Mouse (Mus musculus) WW6 (cell line): ENCODE results near the gene Znrf1.

Source experiments
- DNase-seq: peaks from one replicate; pipeline ENCODE4 v3.0.0-alpha.2; 2013; ENCODE audit warnings: low read depth, low spot score

Gene Znrf1

GRCm38 (mm10) chr8:111533503-111533902, 2.4 kb upstream of the Znrf1 start:
- DNase-seq = no peak

DNA sequence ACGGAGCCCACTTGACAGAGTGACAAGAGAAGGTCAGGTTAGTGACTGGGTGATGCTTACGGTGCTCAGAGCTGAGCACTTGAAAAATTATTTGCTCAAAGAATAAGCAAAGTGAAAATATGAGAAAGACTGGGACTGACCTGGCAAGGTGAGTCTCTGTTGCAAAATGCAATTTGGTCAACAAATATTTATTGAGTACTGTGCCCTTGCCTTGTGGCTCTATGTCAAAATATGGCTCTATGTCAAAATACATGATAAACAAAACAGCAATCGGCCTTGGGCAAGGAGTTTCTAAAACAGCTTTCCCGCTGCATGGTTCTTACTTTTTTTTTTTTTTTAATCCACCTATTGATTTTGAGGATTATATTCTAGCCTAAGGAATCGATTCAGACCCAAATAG, 406 bp upstream of the Znrf1 start:
- DNase-seq = no peak

DNA sequence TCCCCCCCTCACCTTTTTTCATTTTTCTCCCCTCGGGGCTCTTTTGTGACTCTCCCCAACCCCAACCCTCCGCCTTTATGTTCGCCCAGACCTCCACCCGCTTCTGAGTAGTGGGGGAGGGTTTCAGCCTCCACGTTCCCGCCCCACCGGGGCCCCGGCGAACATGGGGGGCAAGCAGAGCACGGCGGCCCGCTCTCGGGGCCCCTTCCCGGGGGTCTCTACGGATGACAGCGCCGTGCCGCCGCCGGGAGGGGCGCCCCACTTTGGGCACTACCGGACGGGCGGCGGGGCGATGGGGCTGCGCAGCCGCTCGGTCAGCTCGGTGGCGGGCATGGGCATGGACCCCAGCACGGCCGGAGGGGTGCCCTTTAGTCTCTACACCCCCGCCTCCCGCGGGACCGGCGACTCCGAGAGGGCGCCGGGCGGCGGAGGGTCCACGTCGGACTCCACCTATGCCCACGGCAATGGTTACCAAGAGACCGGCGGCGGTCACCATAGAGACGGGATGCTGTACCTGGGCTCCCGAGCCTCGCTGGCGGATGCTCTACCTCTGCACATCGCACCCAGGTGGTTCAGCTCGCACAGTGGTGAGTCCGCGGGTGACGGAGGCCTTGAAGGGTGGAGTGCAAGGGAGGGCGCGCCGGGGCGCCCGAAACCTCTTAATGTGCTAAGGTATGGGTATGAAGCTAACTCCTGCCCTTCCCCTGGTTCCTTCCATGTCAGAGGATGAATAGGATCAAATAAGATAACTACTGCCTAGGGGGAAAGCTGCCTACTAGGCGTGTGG, 1.3 kb downstream of the Znrf1 start:
- DNase-seq = no peak

GRCm38 (mm10) chr8:111537765-111538158, 1.9 kb downstream of the Znrf1 start:
- DNase-seq = no peak

DNA sequence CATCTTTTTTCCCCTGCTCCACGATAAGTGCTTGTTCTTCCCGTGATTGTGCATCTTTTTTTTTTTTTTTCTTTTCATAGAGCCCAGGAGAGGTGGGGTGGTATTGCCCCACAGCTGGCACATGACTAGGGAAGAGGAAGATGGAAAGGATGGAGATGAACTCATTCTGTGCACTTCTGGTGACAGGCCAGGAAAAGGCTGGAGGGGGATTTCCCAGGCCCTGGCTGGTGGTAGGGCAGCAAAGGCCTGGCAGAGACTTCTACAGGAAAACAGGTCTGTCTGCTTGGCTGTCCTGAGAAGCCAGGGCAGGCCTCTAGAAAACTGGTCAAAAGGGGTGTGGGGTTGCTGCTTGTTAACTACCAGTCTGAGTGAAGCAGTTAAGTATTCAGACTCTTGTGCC, 2.3 kb downstream of the Znrf1 start:
- no peak for DNase-seq

DNA sequence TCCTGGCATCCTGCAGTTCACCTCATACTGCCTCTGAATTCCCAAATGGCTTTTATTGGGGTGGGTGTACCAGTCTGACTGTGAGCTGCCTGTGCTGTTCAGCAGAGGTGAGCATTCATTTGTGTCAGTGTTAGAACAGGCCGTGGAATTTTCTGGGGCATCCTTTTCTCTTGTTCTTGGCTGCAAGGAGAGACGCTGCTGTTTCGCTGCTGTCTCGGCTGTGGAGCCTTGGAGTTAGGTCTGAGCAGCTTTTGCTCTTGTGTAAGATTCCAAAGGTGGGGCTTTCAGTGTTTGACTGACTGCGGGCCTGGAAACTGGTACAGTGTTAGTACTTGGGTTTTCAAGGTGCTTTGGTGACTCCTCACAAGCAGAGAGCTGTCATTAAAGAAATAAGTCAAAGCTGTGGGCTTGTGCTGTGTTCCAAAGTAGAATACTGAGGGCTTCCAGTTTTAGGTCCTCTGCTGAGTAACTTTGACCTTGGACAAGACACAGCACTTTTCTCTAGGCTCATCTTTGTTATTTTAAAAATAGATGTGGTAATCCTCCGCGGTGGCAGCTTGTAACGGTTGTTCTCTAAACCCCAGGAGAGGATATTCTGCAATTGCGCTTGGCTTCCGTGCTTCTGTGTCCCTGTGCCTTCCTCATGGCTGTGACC, 3.7 kb downstream of the Znrf1 start:
- no peak for DNase-seq

GRCm38 (mm10) chr8:111543712-111544380, 7.9 kb downstream of the Znrf1 start:
- DNase-seq = no peak

DNA sequence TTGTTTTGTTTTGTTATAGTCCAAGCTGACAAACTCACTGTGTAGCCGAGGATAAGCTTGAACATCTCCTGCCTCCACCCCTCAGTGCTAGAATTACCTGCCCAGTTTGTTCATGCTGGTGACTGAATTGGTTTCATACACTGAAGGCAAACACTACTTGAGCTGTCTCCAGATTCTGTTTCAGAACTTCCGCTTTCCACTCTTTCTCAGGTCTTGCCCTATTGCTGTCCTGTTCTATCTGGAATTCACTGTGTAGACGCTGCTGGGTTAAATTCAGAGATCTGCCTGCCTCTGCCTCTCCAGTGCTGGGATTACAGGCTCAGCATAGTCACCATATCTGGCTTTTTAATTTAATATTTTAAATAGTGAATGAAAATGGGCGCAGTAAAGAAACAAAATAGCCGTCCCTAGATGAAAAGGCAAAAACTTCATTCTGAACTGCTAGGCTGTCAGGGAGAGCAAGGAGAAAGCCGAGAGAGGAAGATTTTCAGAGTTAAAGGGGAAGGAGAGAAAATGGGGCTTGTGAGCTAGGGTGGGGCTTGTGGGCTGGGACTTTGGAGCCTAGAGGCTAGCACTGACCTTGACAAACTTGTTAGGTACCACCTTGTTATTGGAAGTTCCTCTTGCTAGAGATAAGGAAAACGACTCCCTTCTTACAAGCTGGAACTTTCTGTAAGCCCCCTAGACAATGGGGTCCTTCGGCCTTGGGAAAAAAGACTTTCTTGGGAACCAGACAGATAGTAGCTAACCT, 9.7 kb downstream of the Znrf1 start:
- no peak for DNase-seq

DNA sequence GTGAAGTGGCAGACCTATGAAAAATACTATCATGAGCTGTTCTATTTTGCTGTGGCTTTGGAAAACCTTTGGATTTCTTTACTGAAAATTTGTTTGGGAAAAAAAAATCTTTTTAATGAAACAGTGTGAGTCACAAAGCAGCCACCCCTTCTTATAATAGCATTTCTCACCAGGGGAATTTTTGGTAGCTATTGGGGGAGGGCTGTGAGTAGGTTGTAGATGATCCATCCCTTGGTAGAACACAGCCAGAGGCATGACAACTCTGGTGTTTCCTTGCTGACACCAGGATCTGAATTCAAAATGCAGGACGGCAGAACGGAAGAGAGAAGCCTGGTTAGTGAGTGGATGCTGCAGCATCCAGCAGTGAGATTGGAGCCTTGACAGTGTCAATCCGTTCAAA, 11.2 kb downstream of the Znrf1 start:
- no peak for DNase-seq

DNA sequence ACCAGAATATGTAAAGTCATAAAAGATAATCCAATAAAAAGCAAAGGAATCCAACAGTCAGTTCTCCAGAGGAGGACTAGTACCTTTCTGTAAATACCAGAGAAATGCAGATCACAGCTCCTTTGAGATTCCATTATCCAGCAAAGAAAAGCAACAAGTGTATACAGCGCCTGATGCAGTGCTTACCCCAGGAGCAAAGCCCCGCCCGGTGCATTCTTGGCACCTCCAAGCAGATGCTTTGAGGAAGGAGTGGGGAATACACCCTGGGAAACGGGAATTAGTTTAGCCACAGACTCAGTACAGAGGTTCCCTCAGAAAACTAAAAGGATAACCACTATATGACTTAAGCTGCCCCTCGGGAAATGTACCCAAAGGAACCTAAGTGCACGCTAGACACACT, 12.3 kb downstream of the Znrf1 start:
- DNase-seq = no peak

- no peak for DNase-seq
Observed at GRCm38 (mm10) chr8:111550002-111550870, 14.3 kb downstream of the Znrf1 start.

GRCm38 (mm10) chr8:111551511-111552130, 15.7 kb downstream of the Znrf1 start:
- no peak for DNase-seq

GRCm38 (mm10) chr8:111561824-111562223, 25.9 kb downstream of the Znrf1 start:
- no peak for DNase-seq

DNA sequence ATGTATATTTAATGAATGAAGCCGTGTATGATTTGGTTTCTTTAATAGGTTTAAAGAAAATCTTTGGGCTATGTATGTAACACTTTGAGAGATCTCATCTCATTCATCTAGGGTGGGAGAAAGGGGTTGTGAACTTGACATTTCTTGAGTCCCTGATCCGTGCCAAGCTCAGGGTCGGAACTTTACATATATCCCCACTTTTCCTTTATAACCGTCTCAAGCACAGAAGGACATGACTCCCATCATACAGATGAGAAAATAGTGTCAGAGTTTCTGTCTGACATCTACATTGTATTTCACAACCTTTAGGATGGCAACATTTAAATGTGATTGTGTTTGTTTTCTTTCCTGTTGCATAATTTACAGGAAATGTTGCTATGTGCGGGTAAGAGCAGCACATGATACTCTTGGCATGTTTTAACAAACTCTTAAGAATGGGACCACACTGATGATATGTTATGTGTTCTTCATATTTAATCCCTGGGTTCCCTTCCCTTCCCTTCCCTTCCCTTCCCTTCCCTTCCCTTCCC, 26.4 kb downstream of the Znrf1 start:
- no peak for DNase-seq

- no peak for DNase-seq
Observed at GRCm38 (mm10) chr8:111563075-111563474, 27.2 kb downstream of the Znrf1 start.

GRCm38 (mm10) chr8:111563687-111564086, 27.8 kb downstream of the Znrf1 start:
- no peak for DNase-seq

- DNase-seq = no peak
Observed at GRCm38 (mm10) chr8:111564093-111564492, 28.2 kb downstream of the Znrf1 start.

DNA sequence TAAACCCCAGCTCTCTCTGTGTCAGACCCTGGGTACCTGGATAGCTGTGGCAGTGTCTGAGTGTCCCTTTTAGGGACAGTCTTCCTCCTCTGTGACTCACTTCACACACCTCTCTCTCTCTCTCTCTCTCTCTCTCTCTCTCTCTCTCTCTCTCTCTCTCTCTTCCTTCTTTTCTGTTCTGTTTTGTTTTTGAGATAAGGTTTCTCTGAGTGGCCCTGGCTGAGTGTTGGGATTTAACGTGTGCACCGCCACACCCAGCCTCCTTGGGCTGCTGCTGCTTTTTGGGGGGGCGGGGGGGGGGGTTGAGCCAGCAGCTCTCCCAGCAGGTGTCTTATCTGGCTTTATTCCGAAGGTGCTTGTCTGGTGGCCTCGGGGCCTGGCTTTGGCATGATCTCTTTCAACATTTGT, 29.9 kb downstream of the Znrf1 start:
- DNase-seq = no peak

GRCm38 (mm10) chr8:111566326-111566725, 30.4 kb downstream of the Znrf1 start:
- DNase-seq = no peak

- DNase-seq = no peak
Observed at GRCm38 (mm10) chr8:111567571-111567970, 31.7 kb downstream of the Znrf1 start.
